Mouse (Mus musculus): ENCODE results near the gene Tceanc2. TPM values are rescaled to one million over a fixed set of nuclear protein-coding genes. Genes with fewer than 3 reads are reported as not detected.

The Tceanc2 gene
- polyA plus RNA-seq, 1 experiment: 10.0 TPM

- no peak for DNase-seq
- 87% methylated on average over 10 of the region's 10 CpGs for WGBS
- TF ChIP-seq CTCF (conservative IDR thresholded peaks at IDR 0.05; ENCODE audit: insufficient read depth, insufficient read length, low read depth, low read length) (no peak), POLR2A (IDR thresholded peaks at IDR 0.05; ENCODE audit: low read depth, low read length) (no peak)
Measured at GRCm38 (mm10) chr4:107163341-107163740, 15.6 kb downstream of the Tceanc2 start.

GRCm38 (mm10) chr4:107160181-107160580 is 18.7 kb downstream of the Tceanc2 start:
- WGBS: 72% methylated on average over 8 of the region's 8 CpGs
- DNase-seq: peak; percentile 20
- no peaks in the 10 kb centered on the region for H3K27me3 ChIP-seq (replicated peaks; ENCODE audit: control insufficient read depth, insufficient read depth, low read length)
- H3K4me3 ChIP-seq (ENCODE audit: insufficient read depth, low read depth, low read length): no peak overlapping the region
- no peak overlapping the region for H3K27ac ChIP-seq (ENCODE audit: insufficient read depth, low read depth, low read length)
- TF ChIP-seq POLR2A (IDR thresholded peaks at IDR 0.05; ENCODE audit: low read depth, low read length) (no peak), CTCF (conservative IDR thresholded peaks at IDR 0.05; ENCODE audit: insufficient read depth, insufficient read length, low read depth, low read length) (no peak)
- no peaks in the 10 kb centered on the region for H3K36me3 ChIP-seq (ENCODE audit: control insufficient read depth, insufficient read depth, low read length)
- H3K4me1 ChIP-seq (ENCODE audit: control insufficient read depth, insufficient read depth, low read length): peaks cover 9% of the 10 kb centered on the region

More at GRCm38 (mm10) chr4:107163341-107163740, 15.6 kb downstream of the Tceanc2 start:
- no peak overlapping the region for H3K27ac ChIP-seq (ENCODE audit: insufficient read depth, low read depth, low read length)
- no peaks in the 10 kb centered on the region for H3K27me3 ChIP-seq (replicated peaks; ENCODE audit: control insufficient read depth, insufficient read depth, low read length)
- no peak overlapping the region for H3K4me3 ChIP-seq (ENCODE audit: insufficient read depth, low read depth, low read length)
- H3K36me3 ChIP-seq (ENCODE audit: control insufficient read depth, insufficient read depth, low read length): 0 out of 2 replicates have a peak, but pooled peaks cover 1% of the 10 kb centered on the region
- no peaks in the 10 kb centered on the region for H3K4me1 ChIP-seq (ENCODE audit: control insufficient read depth, insufficient read depth, low read length)

GRCm38 (mm10) chr4:107159166-107159773 is 19.6 kb downstream of the Tceanc2 start:
- H3K36me3 ChIP-seq (ENCODE audit: control insufficient read depth, insufficient read depth, low read length): no peaks in the 10 kb centered on the region
- TF ChIP-seq POLR2A (IDR thresholded peaks at IDR 0.05; ENCODE audit: low read depth, low read length) (no peak), CTCF (conservative IDR thresholded peaks at IDR 0.05; ENCODE audit: insufficient read depth, insufficient read length, low read depth, low read length) (no peak)
- H3K4me3 ChIP-seq (ENCODE audit: insufficient read depth, low read depth, low read length): no peak overlapping the region
- 70% methylated on average over 11 of the region's 11 CpGs for WGBS
- DNase-seq: no peak
- H3K27me3 ChIP-seq (replicated peaks; ENCODE audit: control insufficient read depth, insufficient read depth, low read length): no peaks in the 10 kb centered on the region
- H3K4me1 ChIP-seq (ENCODE audit: control insufficient read depth, insufficient read depth, low read length): peaks cover 9% of the 10 kb centered on the region
- H3K27ac ChIP-seq (ENCODE audit: insufficient read depth, low read depth, low read length): no peak overlapping the region

- 45% methylated on average over 4 of the region's 4 CpGs for WGBS
- H3K27me3 ChIP-seq (replicated peaks; ENCODE audit: control insufficient read depth, insufficient read depth, low read length): no peaks in the 10 kb centered on the region
- peak overlapping the region; percentile 69 for H3K27ac ChIP-seq (ENCODE audit: insufficient read depth, low read depth, low read length)
- DNase-seq: peak; percentile 77
- H3K4me3 ChIP-seq (ENCODE audit: insufficient read depth, low read depth, low read length): no peak overlapping the region
- TF ChIP-seq POLR2A (IDR thresholded peaks at IDR 0.05; ENCODE audit: low read depth, low read length) (no peak), CTCF (conservative IDR thresholded peaks at IDR 0.05; ENCODE audit: insufficient read depth, insufficient read length, low read depth, low read length) (no peak)
- H3K4me1 ChIP-seq (ENCODE audit: control insufficient read depth, insufficient read depth, low read length): peaks cover 9% of the 10 kb centered on the region
- no peaks in the 10 kb centered on the region for H3K36me3 ChIP-seq (ENCODE audit: control insufficient read depth, insufficient read depth, low read length)
Measured at GRCm38 (mm10) chr4:107156983-107157401, 21.9 kb downstream of the Tceanc2 start.

GRCm38 (mm10) chr4:107152571-107152970 is 26.3 kb downstream of the Tceanc2 start:
- TF ChIP-seq CTCF (conservative IDR thresholded peaks at IDR 0.05; ENCODE audit: insufficient read depth, insufficient read length, low read depth, low read length) (no peak), POLR2A (IDR thresholded peaks at IDR 0.05; ENCODE audit: low read depth, low read length) (no peak)
- no peak for DNase-seq
- Histone ChIP-seq H3K27me3 (replicated peaks; ENCODE audit: control insufficient read depth, insufficient read depth, low read length) (no peaks in the 10 kb centered on the region), H3K36me3 (ENCODE audit: control insufficient read depth, insufficient read depth, low read length) (no peaks in the 10 kb centered on the region), H3K4me1 (ENCODE audit: control insufficient read depth, insufficient read depth, low read length) (peaks cover 8% of the 10 kb centered on the region), H3K27ac (ENCODE audit: insufficient read depth, low read depth, low read length) (no peak overlapping the region), H3K4me3 (ENCODE audit: insufficient read depth, low read depth, low read length) (no peak overlapping the region)
- 86% methylated on average over 8 of the region's 8 CpGs for WGBS

GRCm38 (mm10) chr4:107150991-107151390 is 27.9 kb downstream of the Tceanc2 start:
- H3K27me3 ChIP-seq (replicated peaks; ENCODE audit: control insufficient read depth, insufficient read depth, low read length): no peaks in the 10 kb centered on the region
- no peaks in the 10 kb centered on the region; the same call in 1 of the 2 replicates for H3K36me3 ChIP-seq (ENCODE audit: control insufficient read depth, insufficient read depth, low read length)
- WGBS: 92% methylated on average over 6 of the region's 6 CpGs
- H3K4me1 ChIP-seq (ENCODE audit: control insufficient read depth, insufficient read depth, low read length): no peaks in the 10 kb centered on the region; the same call in 1 of the 2 replicates
- TF ChIP-seq POLR2A (IDR thresholded peaks at IDR 0.05; ENCODE audit: low read depth, low read length) (no peak), CTCF (conservative IDR thresholded peaks at IDR 0.05; ENCODE audit: insufficient read depth, insufficient read length, low read depth, low read length) (no peak)
- H3K27ac ChIP-seq (ENCODE audit: insufficient read depth, low read depth, low read length): no peak overlapping the region
- no peak for DNase-seq
- H3K4me3 ChIP-seq (ENCODE audit: insufficient read depth, low read depth, low read length): no peak overlapping the region

- Histone ChIP-seq H3K27me3 (replicated peaks; ENCODE audit: control insufficient read depth, insufficient read depth, low read length) (no peaks in the 10 kb centered on the region), H3K4me3 (ENCODE audit: insufficient read depth, low read depth, low read length) (no peak overlapping the region), H3K36me3 (ENCODE audit: control insufficient read depth, insufficient read depth, low read length) (peaks cover 4% of the 10 kb centered on the region), H3K27ac (ENCODE audit: insufficient read depth, low read depth, low read length) (no peak overlapping the region), H3K4me1 (ENCODE audit: control insufficient read depth, insufficient read depth, low read length) (peaks cover 2% of the 10 kb centered on the region; the same call in 1 of the 2 replicates)
- no peak for TF ChIP-seq POLR2A (IDR thresholded peaks at IDR 0.05; ENCODE audit: low read depth, low read length)
- no peak for TF ChIP-seq CTCF (conservative IDR thresholded peaks at IDR 0.05; ENCODE audit: insufficient read depth, insufficient read length, low read depth, low read length)
- no peak for DNase-seq
- WGBS: 90% methylated on average over 8 of the region's 8 CpGs
Measured at GRCm38 (mm10) chr4:107143511-107143910, 35.4 kb downstream of the Tceanc2 start.
